Mouse (Mus musculus): ENCODE measurements at regions not wholly inside any gene's neighbourhood (a gene's known extent, or its start where the extent isn't known, plus 50 kb on each side); places are given as distances from the start of the nearest gene placed in this dataset.

GRCm38 (mm10) chr9:61172421-61172820 lies 199.7 kb upstream of the Tle3 start:
- H3K27me3 ChIP-seq, result peaks cover 11% of the 10 kb centered on the region; the same call in 1 of the 2 replicates
- H3K36me3 ChIP-seq, result no peaks in the 10 kb centered on the region
- H3K9ac ChIP-seq, result no peak overlapping the region
- H3K4me1 ChIP-seq, result peaks cover 10% of the 10 kb centered on the region
- H3K4me3 ChIP-seq, result no peak overlapping the region
- no peak overlapping the region for H3K27ac ChIP-seq
- no peaks in the 10 kb centered on the region for H3K9me3 ChIP-seq
- H3K4me2 ChIP-seq, result no peak overlapping the region
- no peak for ATAC-seq (ENCODE audit: borderline replicate concordance, extremely low read depth, low FRiP score, low TSS enrichment)

- Histone ChIP-seq H3K36me3 (no peaks in the 10 kb centered on the region), H3K9me3 (no peaks in the 10 kb centered on the region), H3K27ac (no peak overlapping the region), H3K4me1 (no peaks in the 10 kb centered on the region), H3K4me3 (no peak overlapping the region), H3K9ac (no peak overlapping the region), H3K27me3 (peaks cover 17% of the 10 kb centered on the region; the same call in 1 of the 2 replicates), H3K4me2 (no peak overlapping the region)
- no peak for ATAC-seq (ENCODE audit: borderline replicate concordance, extremely low read depth, low FRiP score, low TSS enrichment)
These were observed 198.6 kb upstream of the Tle3 start for GRCm38 (mm10) chr9:61173548-61173947.

- ATAC-seq (ENCODE audit: borderline replicate concordance, extremely low read depth, low FRiP score, low TSS enrichment), result no peak
- 87% methylated on average over 2 of the region's 2 CpGs for WGBS
These were observed 196.8 kb upstream of the Tle3 start for GRCm38 (mm10) chr9:61175381-61175780.

GRCm38 (mm10) chr9:61176856-61177255 lies 195.3 kb upstream of the Tle3 start:
- no peak overlapping the region for H3K9ac ChIP-seq
- H3K4me2 ChIP-seq, result no peak overlapping the region
- H3K4me1 ChIP-seq, result no peaks in the 10 kb centered on the region
- no peak overlapping the region for H3K27ac ChIP-seq
- WGBS, result 87% methylated on average over 3 of the region's 3 CpGs
- no peak overlapping the region for H3K4me3 ChIP-seq
- H3K36me3 ChIP-seq, result no peaks in the 10 kb centered on the region
- ATAC-seq (ENCODE audit: borderline replicate concordance, extremely low read depth, low FRiP score, low TSS enrichment), result no peak
- no peaks in the 10 kb centered on the region for H3K9me3 ChIP-seq
- H3K27me3 ChIP-seq, result 0 out of 2 replicates have a peak, but pooled peaks cover 17% of the 10 kb centered on the region

More at GRCm38 (mm10) chr9:61175381-61175780, 196.8 kb upstream of the Tle3 start:
- H3K4me1 ChIP-seq, result no peaks in the 10 kb centered on the region
- peaks cover 17% of the 10 kb centered on the region; the same call in 1 of the 2 replicates for H3K27me3 ChIP-seq
- no peak overlapping the region for H3K27ac ChIP-seq
- no peaks in the 10 kb centered on the region for H3K36me3 ChIP-seq
- H3K9ac ChIP-seq, result no peak overlapping the region
- H3K9me3 ChIP-seq, result no peaks in the 10 kb centered on the region
- H3K4me3 ChIP-seq, result no peak overlapping the region
- H3K4me2 ChIP-seq, result no peak overlapping the region

GRCm38 (mm10) chr9:61186541-61187420 lies 185.4 kb upstream of the Tle3 start:
- Histone ChIP-seq H3K4me1 (no peaks in the 10 kb centered on the region), H3K36me3 (no peaks in the 10 kb centered on the region), H3K27me3 (no peaks in the 10 kb centered on the region; the same call in 1 of the 2 replicates), H3K9ac (no peak overlapping the region), H3K9me3 (no peaks in the 10 kb centered on the region), H3K4me2 (no peak overlapping the region), H3K4me3 (no peak overlapping the region), H3K27ac (no peak overlapping the region)
- WGBS, result 63% methylated on average over 8 of the region's 8 CpGs
- ATAC-seq (ENCODE audit: borderline replicate concordance, extremely low read depth, low FRiP score, low TSS enrichment), result no peak

- Histone ChIP-seq H3K9ac (no peak overlapping the region), H3K27ac (no peak overlapping the region), H3K27me3 (no peaks in the 10 kb centered on the region; the same call in 1 of the 2 replicates), H3K36me3 (no peaks in the 10 kb centered on the region), H3K4me2 (no peak overlapping the region), H3K9me3 (no peaks in the 10 kb centered on the region), H3K4me1 (no peaks in the 10 kb centered on the region), H3K4me3 (no peak overlapping the region)
- ATAC-seq (ENCODE audit: borderline replicate concordance, extremely low read depth, low FRiP score, low TSS enrichment), result no peak
- 68% methylated on average over 3 of the region's 3 CpGs for WGBS
These were observed 184.3 kb upstream of the Tle3 start for GRCm38 (mm10) chr9:61187713-61188399.

GRCm38 (mm10) chr9:61189295-61189694 lies 182.9 kb upstream of the Tle3 start:
- Histone ChIP-seq H3K4me2 (no peak overlapping the region), H3K4me3 (no peak overlapping the region), H3K27ac (no peak overlapping the region), H3K4me1 (no peaks in the 10 kb centered on the region), H3K9ac (no peak overlapping the region), H3K36me3 (no peaks in the 10 kb centered on the region), H3K27me3 (no peaks in the 10 kb centered on the region; the same call in 1 of the 2 replicates), H3K9me3 (no peaks in the 10 kb centered on the region)
- ATAC-seq (ENCODE audit: borderline replicate concordance, extremely low read depth, low FRiP score, low TSS enrichment), result no peak
- 68% methylated on average over 8 of the region's 8 CpGs for WGBS

- peaks cover 8% of the 10 kb centered on the region for H3K4me1 ChIP-seq
- 61% methylated on average over 4 of the region's 4 CpGs for WGBS
- H3K36me3 ChIP-seq, result no peaks in the 10 kb centered on the region
- no peak overlapping the region for H3K4me2 ChIP-seq
- peaks cover 9% of the 10 kb centered on the region; the same call in 1 of the 2 replicates for H3K27me3 ChIP-seq
- ATAC-seq (ENCODE audit: borderline replicate concordance, extremely low read depth, low FRiP score, low TSS enrichment), result no peak
- no peak overlapping the region for H3K27ac ChIP-seq
- H3K9me3 ChIP-seq, result no peaks in the 10 kb centered on the region
- H3K9ac ChIP-seq, result no peak overlapping the region
- no peak overlapping the region for H3K4me3 ChIP-seq
These were observed 173.0 kb upstream of the Tle3 start for GRCm38 (mm10) chr9:61199077-61199753.

GRCm38 (mm10) chr9:61199891-61200290 lies 172.3 kb upstream of the Tle3 start:
- ATAC-seq (ENCODE audit: borderline replicate concordance, extremely low read depth, low FRiP score, low TSS enrichment), result 0 out of 2 replicates have a peak, but pooled peaks have one; percentile 23
- WGBS, result 19% methylated on average over 8 of the region's 8 CpGs
- Histone ChIP-seq H3K4me2 (no peak overlapping the region), H3K9ac (no peak overlapping the region), H3K36me3 (no peaks in the 10 kb centered on the region), H3K4me3 (no peak overlapping the region), H3K27ac (no peak overlapping the region), H3K4me1 (peaks cover 8% of the 10 kb centered on the region), H3K9me3 (no peaks in the 10 kb centered on the region), H3K27me3 (peaks cover 12% of the 10 kb centered on the region; the same call in 1 of the 2 replicates)

GRCm38 (mm10) chr9:61200295-61200955 lies 171.7 kb upstream of the Tle3 start:
- H3K9me3 ChIP-seq, result no peaks in the 10 kb centered on the region
- no peak overlapping the region for H3K4me3 ChIP-seq
- H3K9ac ChIP-seq, result no peak overlapping the region
- H3K4me1 ChIP-seq, result peaks cover 8% of the 10 kb centered on the region
- 18% methylated on average over 5 of the region's 5 CpGs for WGBS
- peaks cover 15% of the 10 kb centered on the region; the same call in 1 of the 2 replicates for H3K27me3 ChIP-seq
- no peak overlapping the region for H3K27ac ChIP-seq
- no peak overlapping the region for H3K4me2 ChIP-seq
- no peak for ATAC-seq (ENCODE audit: borderline replicate concordance, extremely low read depth, low FRiP score, low TSS enrichment)
- no peaks in the 10 kb centered on the region for H3K36me3 ChIP-seq

- WGBS, result 63% methylated on average over 8 of the region's 8 CpGs
- Histone ChIP-seq H3K9ac (no peak overlapping the region), H3K4me1 (peaks cover 5% of the 10 kb centered on the region), H3K36me3 (no peaks in the 10 kb centered on the region), H3K4me3 (no peak overlapping the region), H3K9me3 (no peaks in the 10 kb centered on the region), H3K27me3 (peaks cover 27% of the 10 kb centered on the region; the same call in 1 of the 2 replicates), H3K27ac (no peak overlapping the region), H3K4me2 (no peak overlapping the region)
- ATAC-seq (ENCODE audit: borderline replicate concordance, extremely low read depth, low FRiP score, low TSS enrichment), result no peak
These were observed 167.1 kb upstream of the Tle3 start for GRCm38 (mm10) chr9:61205049-61205448.

Measured in lung, embryonic 15.5 days (tissue).